Mouse (Mus musculus) frontal cortex, postnatal 36 days (tissue): ENCODE measurements around the gene Cd38.
"Not testable (repeated sequence)": the region's sequence is repeated elsewhere in the genome, so short reads cannot be mapped to it uniquely, and the experiment has no call there.

Experiments
- DNase-seq, 2 experiments: peaks; one replicate each; pipeline ENCODE4 v3.0.0; 2022; ENCODE audit warnings: low spot score in 2 of 2

Gene Cd38

GRCm38 (mm10) chr5:43859663-43860062 is 8.7 kb upstream of the Cd38 start:
- no peak for DNase-seq

GRCm38 (mm10) chr5:43860096-43860495 is 8.3 kb upstream of the Cd38 start:
- no peak for DNase-seq

GRCm38 (mm10) chr5:43860670-43861431 is 7.5 kb upstream of the Cd38 start:
- no peak for DNase-seq

GRCm38 (mm10) chr5:43863642-43864041 is 4.7 kb upstream of the Cd38 start:
- no peak for DNase-seq

- no peak for DNase-seq
These were observed 3.0 kb upstream of the Cd38 start for GRCm38 (mm10) chr5:43865316-43865715.

- DNase-seq, result peak; percentile 20 to 36
These were observed 603 bp downstream of the Cd38 start for GRCm38 (mm10) chr5:43868711-43869600.

GRCm38 (mm10) chr5:43871845-43872244 is 3.5 kb downstream of the Cd38 start:
- DNase-seq, result no peak

GRCm38 (mm10) chr5:43872652-43873051 is 4.3 kb downstream of the Cd38 start:
- DNase-seq, result no peak

- peak in 1 of 2 experiments; percentile 24 for DNase-seq
These were observed 13.7 kb downstream of the Cd38 start for GRCm38 (mm10) chr5:43882034-43882433.

GRCm38 (mm10) chr5:43885060-43885820 is 16.9 kb downstream of the Cd38 start:
- DNase-seq, result no peak

GRCm38 (mm10) chr5:43892386-43892785 is 24.0 kb downstream of the Cd38 start:
- DNase-seq, result peak; percentile 28 to 68

GRCm38 (mm10) chr5:43894113-43894512 is 25.8 kb downstream of the Cd38 start:
- peak; percentile 5 to 51 for DNase-seq

- DNase-seq, result no peak
These were observed 27.6 kb downstream of the Cd38 start for GRCm38 (mm10) chr5:43895931-43896330.

GRCm38 (mm10) chr5:43904685-43905084 is 36.3 kb downstream of the Cd38 start:
- DNase-seq, result no peak

GRCm38 (mm10) chr5:43909213-43909612 is 40.9 kb downstream of the Cd38 start:
- no peak for DNase-seq

GRCm38 (mm10) chr5:43910006-43910405 is 41.7 kb downstream of the Cd38 start:
- no peak for DNase-seq

- DNase-seq, result not testable (repeated sequence)
These were observed 44.5 kb downstream of the Cd38 start, which contains the start of gene Gm7879 for GRCm38 (mm10) chr5:43912844-43913243. Gm7879 (plus strand) TSS chr5:43913144.

GRCm38 (mm10) chr5:43915261-43915886 is 47.0 kb downstream of the Cd38 start:
- DNase-seq, result no peak

GRCm38 (mm10) chr5:43921877-43922276 is 53.5 kb downstream of the Cd38 start:
- DNase-seq, result no peak

- DNase-seq, result peak; percentile 74 to 80
These were observed 55.6 kb downstream of the Cd38 start for GRCm38 (mm10) chr5:43923933-43924332.

GRCm38 (mm10) chr5:43927729-43928128 is 59.4 kb downstream of the Cd38 start:
- DNase-seq, result no peak
